Mouse (Mus musculus) brain, embryonic 14.5 days (tissue): ENCODE measurements at regions not wholly inside any gene's neighbourhood (a gene's known extent, or its start where the extent isn't known, plus 50 kb on each side); places are given as distances from the start of the nearest gene placed in this dataset.

Source experiments
- CTCF ChIP-seq: fragments of 200-500 bp; IDR thresholded peaks from 2 replicates; pipeline ENCODE4 v1.5.1; 2012; ENCODE audit warnings: inconsistent platforms, mild to moderate bottlenecking, moderate library complexity, borderline replicate concordance; ENCODE audit not compliant: insufficient read depth, insufficient read length; ENCODE audit errors: extremely low read depth
- POLR2A ChIP-seq: fragments of 200-500 bp; IDR thresholded peaks from 2 replicates; pipeline ENCODE4 v1.6.1; 2012; ENCODE audit warnings: mild to moderate bottlenecking, inconsistent platforms, borderline replicate concordance; ENCODE audit not compliant: poor library complexity, insufficient read depth, insufficient read length, severe bottlenecking; ENCODE audit errors: extremely low read depth

GRCm38 (mm10) chr9:60998086-60998785, 203.9 kb downstream of the Uaca start:
- TF ChIP-seq POLR2A (no peak), CTCF (peak; percentile 24; the same call in 1 of the 2 replicates)
